Mouse (Mus musculus): Measurements from ENCODE around the gene Pofut1.

DNA sequence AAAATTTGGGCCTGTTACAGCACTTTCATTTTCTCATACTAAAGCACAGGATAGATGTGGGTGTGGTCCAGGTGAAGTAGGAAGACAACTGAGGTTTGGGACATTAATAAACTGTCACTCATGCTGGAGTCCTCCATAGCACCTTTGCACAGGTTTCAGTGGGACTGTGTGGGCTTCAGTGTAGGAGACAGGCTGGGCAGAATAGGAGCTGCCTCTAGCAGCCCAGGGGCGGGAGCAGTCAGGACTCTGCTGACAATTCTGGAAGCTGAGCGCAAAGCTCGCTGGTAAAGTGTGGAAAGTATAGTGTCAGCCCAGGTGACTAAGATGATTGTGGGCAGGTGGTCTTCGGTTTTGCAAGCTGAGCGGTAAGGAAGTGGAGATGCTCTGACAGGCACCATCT lies 59.8 kb downstream of the Pofut1 start:
- TF ChIP-seq CEBPB (IDR thresholded peaks at IDR 0.05; ENCODE audit: low read depth) (no peak), CTCF (IDR thresholded peaks at IDR 0.05; ENCODE audit: control insufficient read depth, insufficient read depth, insufficient read length) (no peak), MAX (IDR thresholded peaks at IDR 0.05) (no peak)
